Mouse (Mus musculus) heart, postnatal 0 days (tissue): Measurements from ENCODE around the gene Hist1h4d.
"Not testable (repeated sequence)": the region's sequence is repeated elsewhere in the genome, so short reads cannot be mapped to it uniquely, and the experiment has no call there.

Experiments
- CTCF ChIP-seq: IDR thresholded peaks from 2 replicates; pipeline ENCODE4 v1.5.1; 2016; ENCODE audit warnings: antibody characterized with exemption, control low read depth, low read depth
- EP300 ChIP-seq: IDR thresholded peaks from 2 replicates; pipeline ENCODE4 v1.6.1; 2016; ENCODE audit warnings: antibody characterized with exemption, low read depth

DNA sequence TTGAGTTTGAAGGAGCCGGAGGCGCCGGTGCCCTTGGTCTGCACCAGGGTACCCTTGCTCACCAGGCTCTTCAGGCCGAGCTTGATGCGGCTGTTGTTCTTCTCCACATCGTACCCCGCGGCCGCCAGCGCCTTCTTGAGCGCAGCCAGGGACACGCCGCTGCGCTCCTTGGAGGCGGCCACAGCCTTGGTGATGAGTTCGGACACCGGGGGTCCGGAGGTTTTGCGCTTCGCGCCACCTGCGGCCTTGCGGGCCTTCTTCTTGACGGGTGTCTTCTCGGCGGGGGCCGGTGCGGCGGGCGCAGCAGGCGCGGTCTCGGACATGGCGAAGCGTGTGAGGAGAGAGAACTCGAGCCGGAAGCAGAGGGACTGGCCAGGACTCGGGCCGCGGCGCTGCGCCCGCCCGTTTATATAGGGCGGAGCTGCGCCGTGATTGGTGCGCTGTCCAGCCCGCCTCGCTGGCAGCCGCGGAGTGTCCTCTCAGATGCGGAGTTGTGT is 40.8 kb downstream of the Hist1h4d start, which contains the start of gene Hist1h1e:
- TF ChIP-seq CTCF: not testable (repeated sequence)
- peak; percentile 90 for TF ChIP-seq EP300
